Mouse (Mus musculus): ENCODE data around the gene Lmcd1.

The Lmcd1 gene

DNA sequence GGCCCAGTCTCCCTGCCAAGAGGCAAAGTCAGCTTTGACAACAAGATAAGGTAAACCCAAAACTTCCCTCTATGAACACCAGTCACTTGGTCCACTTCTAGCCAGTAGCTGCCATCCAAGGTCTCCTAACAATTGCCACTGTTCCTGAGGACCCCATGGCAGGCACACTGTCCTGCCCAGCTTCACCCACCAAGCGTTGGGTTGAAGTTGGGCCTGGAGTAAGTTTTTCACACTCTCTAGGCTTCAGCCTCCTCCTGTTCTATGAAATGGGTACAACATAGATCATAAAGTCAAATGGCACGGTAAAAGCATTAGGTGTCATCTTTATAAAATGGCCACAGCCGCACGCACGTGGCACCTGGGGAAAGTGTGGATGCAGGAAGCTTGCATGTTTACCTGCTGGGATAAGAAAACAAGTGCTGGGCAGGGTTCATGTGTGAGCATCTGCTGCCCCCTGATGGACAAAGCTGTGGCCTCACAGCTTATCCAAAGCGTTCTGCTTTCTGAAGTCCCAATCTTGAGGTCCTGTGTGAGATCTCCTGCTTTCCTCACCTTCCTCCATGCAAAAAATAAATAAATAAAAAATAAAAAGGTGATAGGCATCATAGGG lies 88.9 kb downstream of the Lmcd1 start:
- DNase-seq, result peak; percentile 58

DNA sequence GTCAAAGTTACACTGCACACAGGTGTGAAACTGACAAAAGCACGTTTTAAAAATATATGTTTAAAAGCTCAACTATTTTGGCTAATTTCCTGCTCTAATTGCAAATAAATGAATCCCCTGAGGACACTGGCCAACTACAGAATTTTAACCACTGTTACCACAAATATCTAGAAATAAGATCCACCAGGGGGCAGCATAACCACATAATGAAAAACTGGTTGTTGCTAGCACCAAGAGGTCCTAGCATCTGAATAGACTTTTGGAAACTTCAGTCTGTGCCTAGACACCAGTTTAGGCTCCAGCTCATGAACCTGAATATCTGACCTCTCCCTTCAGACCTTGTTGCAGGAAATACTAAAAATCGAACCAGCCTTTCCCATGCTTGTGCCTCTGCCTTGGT lies 91.0 kb downstream of the Lmcd1 start:
- no peak for DNase-seq

GRCm38 (mm10) chr6:112365294-112365693 lies 91.7 kb downstream of the Lmcd1 start:
- DNase-seq, result no peak

- peak; percentile 9 to 31 for DNase-seq
These were observed 100.5 kb downstream of the Lmcd1 start for GRCm38 (mm10) chr6:112373886-112374585.

DNA sequence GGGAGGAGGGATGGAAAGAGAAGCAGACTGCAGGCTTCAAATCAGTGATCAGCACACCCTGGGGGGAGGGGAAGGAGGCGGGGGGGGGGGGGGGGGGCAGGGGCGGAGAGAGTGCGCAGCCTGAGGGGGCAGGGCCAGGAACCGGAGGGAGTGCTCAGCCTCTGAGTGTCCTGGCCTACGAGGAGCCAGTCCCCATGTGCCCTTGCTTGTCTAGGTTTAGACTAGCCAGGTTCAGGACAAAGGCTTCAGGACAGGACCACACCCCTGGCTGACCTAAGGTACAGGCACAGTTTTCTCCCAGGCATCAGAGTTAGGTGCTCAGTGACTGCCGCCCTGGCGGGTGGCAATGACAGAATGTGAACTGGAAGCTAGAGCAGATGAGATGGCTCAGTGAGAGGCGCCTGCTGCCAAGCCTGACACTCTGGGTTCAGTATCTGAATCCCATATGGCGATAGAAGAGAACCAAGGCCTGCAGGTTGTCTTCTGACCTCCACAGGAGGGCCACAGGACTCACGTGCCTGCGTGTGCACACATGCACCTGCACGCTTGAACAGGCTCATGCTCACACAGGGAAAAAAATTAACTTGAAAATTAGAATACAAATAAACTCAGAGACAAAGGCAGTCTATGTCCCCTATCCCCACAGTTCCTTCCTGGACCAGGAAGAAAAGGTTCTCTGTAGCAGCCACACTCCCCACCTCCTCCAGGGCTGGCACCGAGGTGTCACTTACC lies 102.3 kb downstream of the Lmcd1 start:
- DNase-seq, result no peak

- DNase-seq, result no peak
These were observed 105.5 kb downstream of the Lmcd1 start for GRCm38 (mm10) chr6:112379054-112379453.

Measured in cerebellum, postnatal 36 days (tissue).